In genomic region chr16:32431926-32432325, GRCm38 (mm10) we compare ENCODE assay signal across 8 mouse cellular contexts. TPM values are rescaled to one million over a fixed set of nuclear protein-coding genes. Genes with fewer than 3 reads are reported as not detected.
DNase-seq lines count a peak whose midpoint lies in the region; ATAC-seq and TF ChIP-seq lines count a peak whose summit lies in the region.
"Had no signal": no experiment of that assay in that cellular context is flagged by ENCODE, and none has a peak within 500 bp of the region (broad histone marks: within the 10 kb centered on the region; RNA-seq: fewer than 3 reads in every experiment).

No protein-coding gene starts in this region.

- peak overlapping the region; percentile 92; the same call in 1 of the 2 replicates for H3K4me2 ChIP-seq in neural tube, embryonic 11.5 days (ENCODE audit: low read depth)
- H3K4me2 ChIP-seq in forebrain, embryonic 15.5 days (replicated peaks), result peak overlapping the region; percentile 69
- H3K4me2 ChIP-seq in limb, embryonic 12.5 days, result peak overlapping the region; percentile 91

- no peaks in the 10 kb centered on the region for H3K9me3 ChIP-seq in neural tube, embryonic 11.5 days (ENCODE audit: control insufficient read depth, low read length)
- no peaks in the 10 kb centered on the region for H3K9me3 ChIP-seq in forebrain, embryonic 15.5 days
- H3K9me3 ChIP-seq in limb, embryonic 12.5 days, result no peaks in the 10 kb centered on the region

- TF ChIP-seq POLR2A in small intestine, adult 2 months (IDR thresholded peaks at IDR 0.05; ENCODE audit: low read depth, low read length), result no peak

- H3K36me3 ChIP-seq in neural tube, embryonic 11.5 days (ENCODE audit: control insufficient read depth, insufficient read depth, low read length), result no peaks in the 10 kb centered on the region
- no peaks in the 10 kb centered on the region for H3K36me3 ChIP-seq in forebrain, embryonic 15.5 days
- H3K36me3 ChIP-seq in limb, embryonic 12.5 days, result no peaks in the 10 kb centered on the region
- H3K36me3 ChIP-seq in small intestine, adult 2 months (ENCODE audit: control insufficient read depth, insufficient read depth, low read length), result 0 out of 2 replicates have a peak, but pooled peaks cover 2% of the 10 kb centered on the region

- no peak for ATAC-seq in neural tube, embryonic 11.5 days (ENCODE audit: insufficient read depth, low FRiP score, low TSS enrichment)
- no peak for ATAC-seq in forebrain, embryonic 15.5 days (replicated peaks)
- ATAC-seq in limb, embryonic 12.5 days (ENCODE audit: insufficient number of reproducible peaks, insufficient read depth, low FRiP score, low TSS enrichment, low read depth), result no peak
- ATAC-seq in inflammation-experienced regulatory T-cells, adult 6 months, result no peak

- H3K4me1 ChIP-seq in neural tube, embryonic 11.5 days (ENCODE audit: control insufficient read depth, insufficient read depth, low read length), result peaks cover 10% of the 10 kb centered on the region; the same call in 1 of the 2 replicates
- peaks cover 24% of the 10 kb centered on the region for H3K4me1 ChIP-seq in forebrain, embryonic 15.5 days
- H3K4me1 ChIP-seq in limb, embryonic 12.5 days (replicated peaks), result peaks cover 15% of the 10 kb centered on the region
- H3K4me1 ChIP-seq in small intestine, adult 2 months (ENCODE audit: control insufficient read depth, insufficient read depth, insufficient read length, low read length), result peaks cover 3% of the 10 kb centered on the region

- TF ChIP-seq CTCF in small intestine, adult 2 months (IDR thresholded peaks at IDR 0.05; ENCODE audit: extremely low read depth, insufficient read length, insufficient replicate concordance, low read depth, low read length), result no peak

- H3K4me3 ChIP-seq in neural tube, embryonic 11.5 days (ENCODE audit: low read depth, low read length), result peak overlapping the region; percentile 79; the same call in 1 of the 2 replicates
- H3K4me3 ChIP-seq in forebrain, embryonic 15.5 days, result peak overlapping the region; percentile 83; the same call in 1 of the 2 replicates
- no peak overlapping the region; the same call in 1 of the 2 replicates for H3K4me3 ChIP-seq in limb, embryonic 12.5 days (replicated peaks)
- H3K4me3 ChIP-seq in small intestine, adult 2 months (ENCODE audit: low read depth, low read length), result peak overlapping the region; percentile 35; the same call in 1 of the 2 replicates

- 78% methylated on average over 1 of the region's 1 CpGs for WGBS in neural tube, embryonic 11.5 days
- WGBS in forebrain, embryonic 15.5 days, result 90% methylated on average over 1 of the region's 1 CpGs
- 95% methylated on average over 1 of the region's 1 CpGs for WGBS in limb, embryonic 12.5 days
- WGBS in small intestine, adult 2 months, result 75% methylated on average over 1 of the region's 1 CpGs

- no peak for DNase-seq in neural tube, embryonic 11.5 days (ENCODE audit: low spot score)
- no peak for DNase-seq in neural tube, embryonic 10.5 days (ENCODE audit: extremely low spot score, low spot score)
- no peak for DNase-seq in thymus, postnatal 0 days (ENCODE audit: low spot score)
- DNase-seq: gastrocnemius, postnatal 14 days had no signal

- H3K9ac ChIP-seq in neural tube, embryonic 11.5 days (ENCODE audit: low read length), result no peak overlapping the region
- H3K9ac ChIP-seq in forebrain, embryonic 15.5 days (replicated peaks), result no peak overlapping the region
- H3K9ac ChIP-seq in limb, embryonic 12.5 days (replicated peaks), result no peak overlapping the region; the same call in 1 of the 2 replicates

- no peak overlapping the region for H3K27ac ChIP-seq in neural tube, embryonic 11.5 days (ENCODE audit: low read depth, low read length)
- H3K27ac ChIP-seq in forebrain, embryonic 15.5 days (replicated peaks), result no peak overlapping the region
- H3K27ac ChIP-seq in limb, embryonic 12.5 days, result no peak overlapping the region
- H3K27ac ChIP-seq in small intestine, adult 2 months (ENCODE audit: insufficient read depth, low read depth, low read length), result no peak overlapping the region

- H3K27me3 ChIP-seq in neural tube, embryonic 11.5 days (ENCODE audit: control insufficient read depth, insufficient read depth, low read length), result no peaks in the 10 kb centered on the region
- H3K27me3 ChIP-seq in forebrain, embryonic 15.5 days, result no peaks in the 10 kb centered on the region
- no peaks in the 10 kb centered on the region for H3K27me3 ChIP-seq in limb, embryonic 12.5 days
- H3K27me3 ChIP-seq in small intestine, adult 2 months (ENCODE audit: control insufficient read depth, insufficient read depth, low read length), result no peaks in the 10 kb centered on the region

RNA-seq across cellular contexts. Expression of gene Pcyt1a, which starts 1.2 kb away (rescaled TPM):
- polyA plus RNA-seq in neural tube, embryonic 11.5 days (2014; fragmentation: Nextera tagmentation; extraction: Ambion mirVana), result 41.2 and 48.0 TPM in 2 replicates
- polyA plus RNA-seq in forebrain, embryonic 15.5 days (2015; fragmentation: Nextera tagmentation; extraction: Ambion mirVana), result 47.4 and 47.6 TPM in 2 replicates
- polyA plus RNA-seq in limb, embryonic 12.5 days (2016; fragmentation: Nextera tagmentation; extraction: Ambion mirVana), result 35.2 and 37.4 TPM in 2 replicates
- 55.4 and 115 TPM in 2 replicates for polyA plus RNA-seq in small intestine, adult 2 months (2012; rRNA removed)
- 14.8 and 15.8 TPM in 2 replicates for polyA plus RNA-seq in thymus, postnatal 0 days (2015; fragmentation: Nextera tagmentation; extraction: Ambion mirVana)
- polyA plus RNA-seq in inflammation-experienced regulatory T-cells, adult 6 months (2017; shearing (Covaris generic)), result 1 to 10 TPM; 6.0 to 9.3 (median 6.5) TPM

RNA-seq across cellular contexts. Expression of gene Tctex1d2, which starts 12.4 kb away (rescaled TPM):
- polyA plus RNA-seq in neural tube, embryonic 11.5 days (2014; fragmentation: Nextera tagmentation; extraction: Ambion mirVana), result 23.4 and 30.1 TPM in 2 replicates
- polyA plus RNA-seq in forebrain, embryonic 15.5 days (2015; fragmentation: Nextera tagmentation; extraction: Ambion mirVana), result 33.8 and 34.2 TPM in 2 replicates
- 31.4 and 31.9 TPM in 2 replicates for polyA plus RNA-seq in limb, embryonic 12.5 days (2016; fragmentation: Nextera tagmentation; extraction: Ambion mirVana)
- polyA plus RNA-seq in small intestine, adult 2 months (2012; rRNA removed), result 1.3 and 1.4 TPM in 2 replicates
- polyA plus RNA-seq in thymus, postnatal 0 days (2015; fragmentation: Nextera tagmentation; extraction: Ambion mirVana), result 14.1 and 15.5 TPM in 2 replicates
- 10 to 100 TPM in 1 of 3 experiments, 1 to 10 TPM in 2; 2.4 to 10.6 (median 4.3) TPM for polyA plus RNA-seq in inflammation-experienced regulatory T-cells, adult 6 months (2017; shearing (Covaris generic))

RNA-seq across cellular contexts. Expression of gene Tm4sf19, which starts 31.6 kb away (rescaled TPM):
- not detected in 2 replicates for polyA plus RNA-seq in neural tube, embryonic 11.5 days (2014; fragmentation: Nextera tagmentation; extraction: Ambion mirVana)
- polyA plus RNA-seq in forebrain, embryonic 15.5 days (2015; fragmentation: Nextera tagmentation; extraction: Ambion mirVana), result not detected in 2 replicates
- not detected in 2 replicates for polyA plus RNA-seq in limb, embryonic 12.5 days (2016; fragmentation: Nextera tagmentation; extraction: Ambion mirVana)
- polyA plus RNA-seq in small intestine, adult 2 months (2012; rRNA removed), result 0.17 and 0.35 TPM in 2 replicates
- not detected in 2 replicates for polyA plus RNA-seq in thymus, postnatal 0 days (2015; fragmentation: Nextera tagmentation; extraction: Ambion mirVana)
- not detected for polyA plus RNA-seq in inflammation-experienced regulatory T-cells, adult 6 months (2017; shearing (Covaris generic))

RNA-seq across cellular contexts. Expression of gene Slc51a, which starts 55.8 kb away (rescaled TPM):
- 0.38 and 0.51 TPM in 2 replicates for polyA plus RNA-seq in neural tube, embryonic 11.5 days (2014; fragmentation: Nextera tagmentation; extraction: Ambion mirVana)
- 0.11 and 0.29 TPM in 2 replicates for polyA plus RNA-seq in forebrain, embryonic 15.5 days (2015; fragmentation: Nextera tagmentation; extraction: Ambion mirVana)
- 0.31 and 0.38 TPM in 2 replicates for polyA plus RNA-seq in limb, embryonic 12.5 days (2016; fragmentation: Nextera tagmentation; extraction: Ambion mirVana)
- polyA plus RNA-seq in small intestine, adult 2 months (2012; rRNA removed), result 102 and 424 TPM in 2 replicates
- polyA plus RNA-seq in thymus, postnatal 0 days (2015; fragmentation: Nextera tagmentation; extraction: Ambion mirVana), result 0.90 and 0.91 TPM in 2 replicates
- not detected for polyA plus RNA-seq in inflammation-experienced regulatory T-cells, adult 6 months (2017; shearing (Covaris generic))
